In genomic region chr7:27165007-27165655, GRCm38 (mm10) we compare ENCODE assay signal across 8 mouse cellular contexts. TPM values are rescaled to one million over a fixed set of nuclear protein-coding genes. Genes with fewer than 3 reads are reported as not detected.
DNase-seq lines count a peak whose midpoint lies in the region; ATAC-seq and TF ChIP-seq lines count a peak whose summit lies in the region.

No protein-coding gene starts in this region.

- TF ChIP-seq CTCF in kidney, adult 2 months (conservative IDR thresholded peaks at IDR 0.05; ENCODE audit: insufficient read depth, insufficient read length, low read depth, low read length) = no peak

- no peak for ATAC-seq in forebrain, embryonic 12.5 days (ENCODE audit: low FRiP score)
- ATAC-seq in midbrain, embryonic 14.5 days (ENCODE audit: low FRiP score, low TSS enrichment) = no peak
- ATAC-seq in megakaryocyte-erythroid progenitor cell, adult 5-6 weeks (replicated peaks; ENCODE audit: low FRiP score, low TSS enrichment, poor library complexity, severe bottlenecking) = no peak
- ATAC-seq in monocyte, adult 5-6 weeks (replicated peaks; ENCODE audit: insufficient number of reproducible peaks, low FRiP score, low TSS enrichment, poor library complexity, severe bottlenecking) = no peak

- peak overlapping the region; percentile 76 for H3K9ac ChIP-seq in forebrain, embryonic 12.5 days
- H3K9ac ChIP-seq in midbrain, embryonic 14.5 days (replicated peaks; ENCODE audit: low read length) = peak overlapping the region; percentile 87

- H3K4me2 ChIP-seq in forebrain, embryonic 12.5 days = peak overlapping the region; percentile 86
- H3K4me2 ChIP-seq in midbrain, embryonic 14.5 days (ENCODE audit: low read length) = peak overlapping the region; percentile 88

- peaks cover 39% of the 10 kb centered on the region for H3K36me3 ChIP-seq in forebrain, embryonic 12.5 days (replicated peaks)
- no peaks in the 10 kb centered on the region; the same call in 1 of the 2 replicates for H3K36me3 ChIP-seq in kidney, adult 2 months (ENCODE audit: control insufficient read depth, insufficient read depth, low read length)
- peaks cover 33% of the 10 kb centered on the region for H3K36me3 ChIP-seq in midbrain, embryonic 14.5 days (ENCODE audit: control insufficient read depth, insufficient read depth, low read length)

- 0 out of 2 replicates have a peak overlapping the region, but pooled peaks have one; percentile 99 for H3K27ac ChIP-seq in forebrain, embryonic 12.5 days
- peak overlapping the region; percentile 97 for H3K27ac ChIP-seq in kidney, adult 2 months (ENCODE audit: insufficient read depth, low read depth, low read length)
- peak overlapping the region; percentile 99; the same call in 1 of the 2 replicates for H3K27ac ChIP-seq in midbrain, embryonic 14.5 days (replicated peaks; ENCODE audit: low read depth, low read length)

- peak overlapping the region; percentile 73 for H3K4me3 ChIP-seq in forebrain, embryonic 12.5 days (replicated peaks)
- peak overlapping the region; percentile 93 for H3K4me3 ChIP-seq in kidney, adult 2 months (ENCODE audit: insufficient read depth, low read depth, low read length)
- peak overlapping the region; percentile 78 for H3K4me3 ChIP-seq in midbrain, embryonic 14.5 days (replicated peaks; ENCODE audit: low read depth, low read length)

- H3K27me3 ChIP-seq in forebrain, embryonic 12.5 days = no peaks in the 10 kb centered on the region
- H3K27me3 ChIP-seq in kidney, adult 2 months (replicated peaks; ENCODE audit: control insufficient read depth, insufficient read depth, low read length) = no peaks in the 10 kb centered on the region
- H3K27me3 ChIP-seq in midbrain, embryonic 14.5 days (ENCODE audit: control insufficient read depth, insufficient read depth, low read length) = no peaks in the 10 kb centered on the region

- H3K4me1 ChIP-seq in forebrain, embryonic 12.5 days = peaks cover 64% of the 10 kb centered on the region
- H3K4me1 ChIP-seq in kidney, adult 2 months (ENCODE audit: control insufficient read depth, insufficient read depth, low read length) = peaks cover 43% of the 10 kb centered on the region
- H3K4me1 ChIP-seq in midbrain, embryonic 14.5 days (ENCODE audit: control insufficient read depth, insufficient read depth, low read length) = peaks cover 50% of the 10 kb centered on the region

- no peak for TF ChIP-seq POLR2A in kidney, adult 2 months (IDR thresholded peaks at IDR 0.05; ENCODE audit: low read depth, low read length)

- WGBS in forebrain, embryonic 12.5 days = 67% methylated on average over 23 of the region's 23 CpGs
- 39% methylated on average over 23 of the region's 23 CpGs for WGBS in kidney, adult 2 months
- WGBS in midbrain, embryonic 14.5 days = 71% methylated on average over 23 of the region's 23 CpGs

- DNase-seq in left cerebral cortex, postnatal 4 days = peak; percentile 43
- no peak for DNase-seq in left cerebral cortex, adult 11 months (ENCODE audit: low spot score)
- DNase-seq in adrenal gland, postnatal 25 days = peak; percentile 82
- peak; percentile 67 for DNase-seq in kidney, adult 2 months
- no peak for DNase-seq in midbrain, embryonic 14.5 days

- intact Hi-C loops in left cerebral cortex, postnatal 4 days (cut with DNase I) = no loop called here

- no peaks in the 10 kb centered on the region for H3K9me3 ChIP-seq in forebrain, embryonic 12.5 days
- no peaks in the 10 kb centered on the region for H3K9me3 ChIP-seq in midbrain, embryonic 14.5 days (ENCODE audit: control insufficient read depth, low read length)

RNA-seq across cellular contexts. Expression of gene Egln2, which starts 1.5 kb away (rescaled TPM):
- 10 to 100 TPM; 89.8 to 91.3 TPM for total RNA-seq in left cerebral cortex, postnatal 4 days (2021)
- 108 and 120 TPM in 2 replicates for total RNA-seq in adrenal gland, postnatal 25 days (2021)
- 89.9 and 92.2 TPM in 2 replicates for polyA plus RNA-seq in forebrain, embryonic 12.5 days (2016; fragmentation: Nextera tagmentation; extraction: Ambion mirVana)
- 84.9 and 93.7 TPM in 2 replicates for polyA plus RNA-seq in kidney, adult 2 months (2012; rRNA removed)
- polyA plus RNA-seq in midbrain, embryonic 14.5 days (2014; fragmentation: Nextera tagmentation; extraction: Ambion mirVana) = 57.3 and 68.7 TPM in 2 replicates
- total RNA-seq in megakaryocyte-erythroid progenitor cell, adult 5-6 weeks (2014; fragmentation: Nextera tagmentation) = 23.6 and 24.3 TPM in 2 replicates
- 19.5 and 22.1 TPM in 2 replicates for total RNA-seq in megakaryocyte-erythroid progenitor cell, adult 5-6 weeks (2017)
- total RNA-seq in monocyte, adult 5-6 weeks (2017) = 51.9 to 73.8 TPM (median 54.0 TPM) in 3 replicates

RNA-seq across cellular contexts. Expression of gene Cyp2t4, which starts 11.6 kb away (rescaled TPM):
- total RNA-seq in left cerebral cortex, postnatal 4 days (2021) = not detected
- total RNA-seq in adrenal gland, postnatal 25 days (2021) = not detected in 2 replicates
- 0.15 and 0.34 TPM in 2 replicates for polyA plus RNA-seq in forebrain, embryonic 12.5 days (2016; fragmentation: Nextera tagmentation; extraction: Ambion mirVana)
- polyA plus RNA-seq in kidney, adult 2 months (2012; rRNA removed) = not detected in 2 replicates
- 0.18 and 0.22 TPM in 2 replicates for polyA plus RNA-seq in midbrain, embryonic 14.5 days (2014; fragmentation: Nextera tagmentation; extraction: Ambion mirVana)
- not detected in 2 replicates for total RNA-seq in megakaryocyte-erythroid progenitor cell, adult 5-6 weeks (2014; fragmentation: Nextera tagmentation)
- total RNA-seq in megakaryocyte-erythroid progenitor cell, adult 5-6 weeks (2017) = not detected in 2 replicates
- total RNA-seq in monocyte, adult 5-6 weeks (2017) = not detected in 3 replicates

RNA-seq across cellular contexts. Expression of gene Rab4b, which starts 13.6 kb away (rescaled TPM):
- 10 to 100 TPM; 86.0 to 89.0 TPM for total RNA-seq in left cerebral cortex, postnatal 4 days (2021)
- total RNA-seq in adrenal gland, postnatal 25 days (2021) = 65.7 and 78.2 TPM in 2 replicates
- polyA plus RNA-seq in forebrain, embryonic 12.5 days (2016; fragmentation: Nextera tagmentation; extraction: Ambion mirVana) = 69.4 and 70.4 TPM in 2 replicates
- 55.9 and 57.4 TPM in 2 replicates for polyA plus RNA-seq in kidney, adult 2 months (2012; rRNA removed)
- polyA plus RNA-seq in midbrain, embryonic 14.5 days (2014; fragmentation: Nextera tagmentation; extraction: Ambion mirVana) = 87.7 and 99.6 TPM in 2 replicates
- total RNA-seq in megakaryocyte-erythroid progenitor cell, adult 5-6 weeks (2014; fragmentation: Nextera tagmentation) = 16.2 and 30.1 TPM in 2 replicates
- 3.0 and 7.5 TPM in 2 replicates for total RNA-seq in megakaryocyte-erythroid progenitor cell, adult 5-6 weeks (2017)
- total RNA-seq in monocyte, adult 5-6 weeks (2017) = 19.0 to 40.2 TPM (median 40.1 TPM) in 3 replicates

RNA-seq across cellular contexts. Expression of gene Gm21983, which starts 15.8 kb away (rescaled TPM):
- total RNA-seq in left cerebral cortex, postnatal 4 days (2021) = not detected
- total RNA-seq in adrenal gland, postnatal 25 days (2021) = 0.62 TPM in 1 of 2 replicates, not detected in the other
- 0.59 TPM in 1 of 2 replicates, not detected in the other for polyA plus RNA-seq in forebrain, embryonic 12.5 days (2016; fragmentation: Nextera tagmentation; extraction: Ambion mirVana)
- polyA plus RNA-seq in kidney, adult 2 months (2012; rRNA removed) = not detected in 2 replicates
- not detected in 2 replicates for polyA plus RNA-seq in midbrain, embryonic 14.5 days (2014; fragmentation: Nextera tagmentation; extraction: Ambion mirVana)
- total RNA-seq in megakaryocyte-erythroid progenitor cell, adult 5-6 weeks (2014; fragmentation: Nextera tagmentation) = not detected in 2 replicates
- total RNA-seq in megakaryocyte-erythroid progenitor cell, adult 5-6 weeks (2017) = not detected in 2 replicates
- total RNA-seq in monocyte, adult 5-6 weeks (2017) = not detected in 3 replicates

RNA-seq across cellular contexts. Expression of gene Mia, which starts 15.8 kb away (rescaled TPM):
- 1 to 10 TPM; 2.3 to 2.4 TPM for total RNA-seq in left cerebral cortex, postnatal 4 days (2021)
- not detected in 2 replicates for total RNA-seq in adrenal gland, postnatal 25 days (2021)
- polyA plus RNA-seq in forebrain, embryonic 12.5 days (2016; fragmentation: Nextera tagmentation; extraction: Ambion mirVana) = 9.0 and 11.7 TPM in 2 replicates
- polyA plus RNA-seq in kidney, adult 2 months (2012; rRNA removed) = 6.4 and 7.7 TPM in 2 replicates
- polyA plus RNA-seq in midbrain, embryonic 14.5 days (2014; fragmentation: Nextera tagmentation; extraction: Ambion mirVana) = 6.8 and 8.1 TPM in 2 replicates
- total RNA-seq in megakaryocyte-erythroid progenitor cell, adult 5-6 weeks (2014; fragmentation: Nextera tagmentation) = not detected in 2 replicates
- total RNA-seq in megakaryocyte-erythroid progenitor cell, adult 5-6 weeks (2017) = not detected in 2 replicates
- total RNA-seq in monocyte, adult 5-6 weeks (2017) = 2.7 TPM in 1 of 3 replicates, not detected in the others

Comparison
In these comparisons a context has a peak if more than half of its experiments do, and no peak if none do; other contexts are left out.
1. DNase-seq: peak in left cerebral cortex, postnatal 4 days (single experiment), adrenal gland, postnatal 25 days (single experiment) and kidney, adult 2 months (single experiment); none in left cerebral cortex, adult 11 months (single experiment) and midbrain, embryonic 14.5 days (single experiment).
2. Peak in every context shown above with its lines, with median percentiles within 50 percentile points of each other: H3K27ac ChIP-seq and H3K4me3 ChIP-seq.